Mouse (Mus musculus) liver, embryonic 16.5 days (tissue): ENCODE results near the gene Polr3h. TPM values are rescaled to one million over a fixed set of nuclear protein-coding genes. Genes with fewer than 3 reads are reported as not detected.

Experiments
- ATAC-seq: fragments of 200-750 bp; cut with Nextera tagmentation; 2 replicates; pipeline ENCODE4 v1.8.0; 2017; ENCODE audit warnings: low read depth, mild to moderate bottlenecking, moderate number of reproducible peaks, moderate library complexity
- H3K27ac ChIP-seq: fragments of 300-500 bp; sonication (generic); 2 replicates; pipeline ENCODE4 v1.5.1; 2014; ENCODE audit warnings: mild to moderate bottlenecking, low read length
- H3K27me3 ChIP-seq: fragments of 300-500 bp; sonication (generic); 2 replicates; pipeline ENCODE4 v1.6.1; 2014; ENCODE audit warnings: low read depth, low read length, mixed read lengths; ENCODE audit not compliant: control insufficient read depth, insufficient read depth
- H3K36me3 ChIP-seq: fragments of 300-500 bp; sonication (generic); 2 replicates; pipeline ENCODE4 v1.6.1; 2014; ENCODE audit warnings: mild to moderate bottlenecking; ENCODE audit not compliant: control insufficient read depth, insufficient read depth
- H3K4me1 ChIP-seq: fragments of 300-500 bp; sonication (generic); 2 replicates; pipeline ENCODE4 v1.6.1; 2014; ENCODE audit warnings: low read depth, low read length, mixed read lengths; ENCODE audit not compliant: control insufficient read depth
- H3K4me2 ChIP-seq: fragments of 300-500 bp; sonication (generic); 2 replicates; pipeline ENCODE4 v1.6.1; 2014; ENCODE audit warnings: low read depth, low read length, mixed read lengths
- H3K4me3 ChIP-seq: fragments of 300-500 bp; sonication (generic); 2 replicates; pipeline ENCODE4 v1.5.1; 2014; ENCODE audit warnings: low read depth, mild to moderate bottlenecking, low read length
- H3K9ac ChIP-seq: fragments of 300-500 bp; sonication (generic); 2 replicates; pipeline ENCODE4 v1.6.1; 2014; ENCODE audit warnings: low read depth, low read length
- H3K9me3 ChIP-seq: fragments of 300-500 bp; sonication (generic); replicated peaks from 2 replicates; pipeline ENCODE4 v1.6.1; 2016; ENCODE audit warnings: low read length; ENCODE audit not compliant: control insufficient read depth
- WGBS: fragments of 180-500 bp; shearing (Covaris S2); extraction: QIAGEN DNeasy Blood & Tissue Kit; methylation state at CpG from one replicate; pipeline ENCODE4 v1.1.7; 2014; ENCODE audit not compliant: insufficient replicate concordance; 5-methylcytosine and 5-hydroxymethylcytosine counted together
- polyA plus RNA-seq: library from polyadenylated mRNA; unstranded; fragments of >200 nt; fragmentation: Nextera tagmentation; extraction: Ambion mirVana; gene quantifications from 2 replicates; pipeline ENCODE4 v1.2.1, GENCODE M21; 2015

Polr3h gene
- polyA plus RNA-seq, 1 experiment from 2014 or later, result 55.3 TPM

DNA sequence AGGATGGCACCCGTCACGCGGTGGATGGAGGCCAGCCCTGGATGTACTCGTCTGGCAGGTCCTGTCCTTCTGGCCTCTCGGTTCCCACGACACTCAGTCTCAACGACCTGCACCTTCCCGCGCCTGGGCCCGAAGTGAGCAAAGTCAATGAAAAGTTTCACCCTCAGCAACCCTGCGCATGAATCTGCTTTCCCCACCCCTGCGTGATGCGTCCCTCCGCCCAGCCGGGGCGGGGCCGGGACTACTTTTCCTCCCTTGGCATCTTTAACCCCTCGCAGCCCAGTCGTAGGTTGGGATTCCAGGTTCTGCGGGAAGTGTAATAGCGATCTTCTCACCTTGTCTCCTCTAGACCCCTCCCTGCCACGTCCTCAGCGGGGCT, 67.9 kb downstream of the Polr3h start:
- peak overlapping the region; percentile 93 for H3K9ac ChIP-seq
- under 1% methylated on average over 23 of the region's 23 CpGs for WGBS
- peak overlapping the region; percentile 96 for H3K4me2 ChIP-seq
- no peaks in the 10 kb centered on the region for H3K36me3 ChIP-seq
- peaks cover 32% of the 10 kb centered on the region for H3K4me1 ChIP-seq
- peak overlapping the region; percentile 93 for H3K4me3 ChIP-seq
- no peaks in the 10 kb centered on the region for H3K9me3 ChIP-seq
- no peaks in the 10 kb centered on the region for H3K27me3 ChIP-seq
- H3K27ac ChIP-seq, result peak overlapping the region; percentile 95
- peak; percentile 52 for ATAC-seq

DNA sequence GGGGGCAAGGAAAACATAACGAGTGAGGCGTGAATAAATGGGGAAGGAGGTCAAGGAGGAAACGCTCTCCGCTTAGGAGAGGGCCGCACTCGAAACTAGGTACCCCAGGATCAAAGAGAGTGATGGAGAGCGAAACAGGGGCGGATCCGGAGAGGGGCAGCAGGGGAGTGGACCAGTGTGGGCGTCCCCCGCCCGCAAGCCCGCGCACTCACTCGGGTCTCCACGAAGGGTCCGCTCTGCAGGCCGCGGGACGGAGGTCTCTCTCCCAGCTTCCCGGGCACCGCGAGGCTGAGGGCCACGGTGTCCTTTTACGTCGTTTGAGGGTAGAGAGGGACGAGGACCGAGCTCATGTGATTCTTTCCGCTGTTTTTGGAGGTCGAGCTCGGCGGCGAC, 68.3 kb downstream of the Polr3h start:
- H3K9me3 ChIP-seq, result no peaks in the 10 kb centered on the region
- peak overlapping the region; percentile 93 for H3K4me3 ChIP-seq
- peak overlapping the region; percentile 95 for H3K27ac ChIP-seq
- H3K27me3 ChIP-seq, result no peaks in the 10 kb centered on the region
- peak overlapping the region; percentile 96 for H3K4me2 ChIP-seq
- H3K4me1 ChIP-seq, result peaks cover 32% of the 10 kb centered on the region
- 0% methylated on average over 33 of the region's 33 CpGs for WGBS
- ATAC-seq, result peak; percentile 11
- H3K36me3 ChIP-seq, result no peaks in the 10 kb centered on the region
- peak overlapping the region; percentile 93 for H3K9ac ChIP-seq

DNA sequence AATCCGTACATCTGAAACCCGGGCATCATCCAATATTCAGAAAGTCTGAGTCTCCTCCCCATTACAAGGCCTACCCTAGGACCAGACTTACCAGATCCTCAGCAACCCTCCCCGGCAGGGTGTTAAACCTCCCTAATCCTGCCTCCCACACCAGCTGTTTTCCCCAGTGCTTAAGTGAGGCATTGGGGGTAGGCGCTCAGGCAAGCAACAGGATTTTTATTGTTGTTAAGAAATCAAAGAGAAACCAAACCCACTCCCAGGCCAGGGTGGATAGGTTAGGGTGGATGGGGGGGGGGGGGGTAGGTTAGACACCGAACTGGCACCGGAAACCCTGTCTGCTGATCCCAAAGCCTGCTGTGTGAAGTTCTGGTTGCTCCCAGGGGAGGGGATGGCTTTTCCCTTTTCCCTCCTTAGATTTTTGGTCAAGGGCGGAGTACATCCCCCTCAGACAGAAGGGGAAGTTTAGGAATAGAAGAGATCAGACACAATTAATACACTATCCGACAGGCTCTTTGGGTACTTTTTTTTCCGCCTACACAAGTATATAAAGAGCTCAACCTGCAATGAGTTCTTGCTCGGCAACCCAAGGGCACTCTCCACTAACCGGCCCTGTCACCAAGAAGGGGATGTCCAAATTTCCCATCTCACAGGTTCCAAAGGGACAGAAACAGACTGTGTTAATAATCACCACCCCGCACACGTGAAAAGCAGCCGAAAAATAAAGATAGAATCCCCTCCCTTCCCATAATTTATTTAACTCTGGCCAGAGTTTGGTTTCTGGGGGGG, 68.9 kb downstream of the Polr3h start:
- under 1% methylated on average over 14 of the region's 14 CpGs for WGBS
- H3K9ac ChIP-seq, result peak overlapping the region; percentile 93
- H3K4me1 ChIP-seq, result peaks cover 32% of the 10 kb centered on the region

DNA sequence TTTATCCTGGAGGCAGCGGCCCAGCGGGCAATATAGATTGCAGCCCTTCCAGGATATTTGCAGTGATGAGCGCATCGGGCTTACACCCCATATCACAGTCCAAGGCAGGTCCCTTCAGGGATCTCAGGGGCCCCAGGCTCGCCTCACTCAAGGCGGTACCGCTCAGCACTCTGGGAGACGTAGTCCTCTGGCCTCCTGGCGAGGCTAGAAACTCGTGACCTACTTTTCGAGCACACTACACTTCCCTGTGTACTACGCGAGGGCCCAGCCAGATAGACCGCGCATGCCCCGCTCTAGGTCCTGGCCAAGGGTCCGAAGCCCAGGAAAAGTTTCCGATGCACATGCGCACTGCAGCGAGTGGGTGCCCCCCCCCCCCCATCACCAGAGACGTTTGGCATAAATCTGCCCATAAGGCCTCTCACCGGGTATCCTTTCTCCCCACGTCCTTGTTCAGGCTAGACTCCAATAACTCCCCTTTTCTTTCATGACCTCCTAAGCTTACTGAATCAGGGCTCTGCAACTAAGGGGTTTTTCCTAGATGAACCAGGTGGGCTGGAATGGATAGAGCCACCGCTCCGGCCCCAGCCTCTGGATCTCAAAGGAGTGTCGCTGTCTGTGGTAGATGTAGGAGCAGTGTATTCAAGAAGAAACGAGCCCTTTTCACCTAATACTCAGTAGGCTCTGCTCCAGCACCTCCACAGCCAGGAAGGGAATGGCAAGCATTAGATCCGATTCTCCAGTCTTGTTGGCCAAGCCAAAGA, 69.8 kb downstream of the Polr3h start:
- under 1% methylated on average over 28 of the region's 28 CpGs for WGBS
- peak; percentile 86 for ATAC-seq
- H3K27ac ChIP-seq, result peak overlapping the region; percentile 95
- H3K4me3 ChIP-seq, result peak overlapping the region; percentile 93
- no peaks in the 10 kb centered on the region for H3K9me3 ChIP-seq
- H3K27me3 ChIP-seq, result no peaks in the 10 kb centered on the region
- H3K4me1 ChIP-seq, result peaks cover 32% of the 10 kb centered on the region
- H3K36me3 ChIP-seq, result peaks cover 7% of the 10 kb centered on the region
- H3K4me2 ChIP-seq, result peak overlapping the region; percentile 96
- H3K9ac ChIP-seq, result peak overlapping the region; percentile 93

More for the DNA sequence above, 68.9 kb downstream of the Polr3h start:
- Histone ChIP-seq H3K9me3 (no peaks in the 10 kb centered on the region), H3K27me3 (no peaks in the 10 kb centered on the region), H3K4me3 (peak overlapping the region; percentile 93), H3K4me2 (peak overlapping the region; percentile 96), H3K36me3 (no peaks in the 10 kb centered on the region), H3K27ac (peak overlapping the region; percentile 95)
- ATAC-seq, result no peak

DNA sequence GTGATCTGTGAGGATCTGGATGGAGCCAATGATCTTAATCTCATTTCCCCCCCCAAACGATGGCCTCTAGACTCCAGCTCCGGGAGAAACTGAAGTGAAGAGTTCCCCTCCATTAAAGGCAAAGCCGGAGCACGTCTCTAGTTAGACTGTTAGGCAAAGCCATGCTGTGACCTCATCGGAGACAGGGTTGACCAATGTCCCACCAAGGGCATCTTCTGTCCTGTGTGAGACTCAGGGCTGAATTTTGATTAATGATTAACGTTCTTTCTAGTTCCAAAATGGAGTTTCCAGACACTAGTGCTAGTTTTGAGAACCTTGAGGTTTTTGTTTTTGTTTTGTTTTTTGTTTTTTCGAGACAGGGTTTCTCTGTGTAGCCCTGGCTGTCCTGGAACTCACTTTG, 73.0 kb downstream of the Polr3h start:
- no peaks in the 10 kb centered on the region for H3K9me3 ChIP-seq
- peaks cover 17% of the 10 kb centered on the region for H3K4me1 ChIP-seq
- no peak for ATAC-seq
- no peak overlapping the region for H3K4me3 ChIP-seq
- H3K27ac ChIP-seq, result peak overlapping the region; percentile 6; the same call in 1 of the 2 replicates
- peaks cover 22% of the 10 kb centered on the region for H3K36me3 ChIP-seq
- H3K4me2 ChIP-seq, result no peak overlapping the region
- H3K27me3 ChIP-seq, result no peaks in the 10 kb centered on the region
- WGBS, result 64% methylated on average over 7 of the region's 7 CpGs
- no peak overlapping the region for H3K9ac ChIP-seq

DNA sequence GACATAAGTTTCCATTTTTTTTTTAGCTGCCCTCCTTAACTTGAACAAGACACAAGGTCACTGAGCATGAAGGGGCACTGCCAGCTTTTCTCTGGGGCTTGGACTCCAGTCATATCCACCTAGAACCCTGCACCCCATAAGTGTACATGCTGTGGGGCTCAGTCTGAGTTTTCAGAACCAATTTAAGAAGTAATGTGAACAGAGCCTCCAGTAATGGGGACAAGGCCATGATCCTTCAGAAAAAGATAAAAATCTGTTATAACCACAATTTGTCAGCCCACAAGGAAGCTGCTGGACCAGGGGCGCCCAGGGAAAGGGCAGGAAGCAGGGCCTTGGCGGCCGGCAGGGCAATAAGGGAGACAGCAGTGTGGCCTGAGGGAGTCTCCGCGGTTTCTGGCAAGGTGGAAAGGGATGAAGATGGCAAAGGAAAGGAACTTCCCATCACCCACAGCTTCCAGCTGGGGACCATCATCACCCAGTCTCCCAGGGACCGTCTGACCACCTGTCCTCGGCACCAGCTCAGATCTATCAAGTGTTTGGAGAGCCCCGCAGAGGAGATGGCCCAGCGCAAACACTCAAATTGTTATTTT, 73.5 kb downstream of the Polr3h start:
- Histone ChIP-seq H3K27ac (peak overlapping the region; percentile 6; the same call in 1 of the 2 replicates), H3K9me3 (no peaks in the 10 kb centered on the region), H3K36me3 (peaks cover 22% of the 10 kb centered on the region), H3K4me2 (no peak overlapping the region), H3K4me1 (peaks cover 17% of the 10 kb centered on the region), H3K9ac (no peak overlapping the region), H3K27me3 (no peaks in the 10 kb centered on the region), H3K4me3 (no peak overlapping the region)
- ATAC-seq, result no peak
- WGBS, result 74% methylated on average over 9 of the region's 9 CpGs

DNA sequence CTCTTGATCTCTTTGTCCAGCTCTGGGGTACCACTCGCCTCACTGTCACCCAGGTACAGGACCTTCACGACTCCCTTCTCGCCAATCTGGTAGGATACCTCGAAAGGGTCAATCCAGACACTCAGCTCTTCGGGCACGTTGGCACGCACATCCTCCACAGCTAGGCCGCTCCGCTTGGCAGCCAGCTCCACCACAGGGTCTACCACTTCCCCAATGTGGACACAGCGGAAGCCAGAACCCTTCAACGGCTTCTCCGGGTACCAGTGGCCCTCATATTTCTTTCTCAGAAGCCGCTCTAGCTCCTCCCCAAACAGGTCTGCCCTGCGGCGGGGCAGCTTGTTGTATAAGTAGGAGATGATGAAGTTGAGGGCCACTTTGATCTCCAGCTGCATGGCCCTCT, 74.7 kb downstream of the Polr3h start:
- Histone ChIP-seq H3K9ac (no peak overlapping the region), H3K4me2 (no peak overlapping the region), H3K4me1 (peaks cover 11% of the 10 kb centered on the region), H3K4me3 (no peak overlapping the region), H3K27me3 (no peaks in the 10 kb centered on the region), H3K9me3 (no peaks in the 10 kb centered on the region), H3K36me3 (peaks cover 22% of the 10 kb centered on the region), H3K27ac (no peak overlapping the region)
- no peak for ATAC-seq
- 85% methylated on average over 15 of the region's 15 CpGs for WGBS

DNA sequence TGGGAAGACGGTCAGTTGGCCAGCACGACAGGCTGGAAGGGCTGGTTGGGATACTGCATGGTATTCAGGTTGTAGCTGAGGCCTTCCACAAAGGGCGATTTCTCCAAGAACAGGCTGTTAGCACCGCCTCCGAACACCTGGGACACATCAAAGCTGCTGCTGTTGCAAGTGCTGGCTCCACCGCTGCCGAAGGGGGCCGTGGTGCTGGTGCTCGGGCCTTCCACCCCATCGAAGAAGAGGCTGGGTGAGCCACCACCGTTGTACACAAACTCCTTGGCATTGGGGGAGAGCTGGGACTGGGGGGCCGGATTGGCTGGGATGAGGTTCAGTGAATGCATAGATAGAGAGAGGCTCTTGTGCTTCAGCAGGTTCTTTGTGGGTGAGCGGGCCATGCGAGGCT, 75.3 kb downstream of the Polr3h start:
- peaks cover 22% of the 10 kb centered on the region for H3K36me3 ChIP-seq
- peaks cover 13% of the 10 kb centered on the region for H3K4me1 ChIP-seq
- WGBS, result 81% methylated on average over 14 of the region's 14 CpGs
- H3K27ac ChIP-seq, result no peak overlapping the region
- no peak overlapping the region for H3K4me3 ChIP-seq
- ATAC-seq, result no peak
- H3K9ac ChIP-seq, result no peak overlapping the region
- no peak overlapping the region for H3K4me2 ChIP-seq
- H3K27me3 ChIP-seq, result no peaks in the 10 kb centered on the region
- H3K9me3 ChIP-seq, result no peaks in the 10 kb centered on the region
